Comparison of ENCODE assay signal across 22 mouse cellular contexts in genomic region chr14:119306461-119306860, GRCm38 (mm10).
DNase-seq lines count a peak whose midpoint lies in the region; TF ChIP-seq lines count a peak whose summit lies in the region.
"Had no signal": no experiment of that assay in that cellular context is flagged by ENCODE, and none has a peak within 500 bp of the region (broad histone marks: within the 10 kb centered on the region; RNA-seq: fewer than 3 reads in every experiment).

No protein-coding gene starts in this region.

- no peak for TF ChIP-seq POLR2A in cerebellum, adult 2 months (IDR thresholded peaks at IDR 0.05; ENCODE audit: borderline replicate concordance, insufficient read depth, low read length)

- H3K27ac ChIP-seq in cerebellum, adult 2 months (ENCODE audit: insufficient read depth, low read length): no peak overlapping the region
- H3K27ac ChIP-seq: heart, embryonic 15.5 days; kidney, embryonic 15.5 days; limb, embryonic 15.5 days; liver, embryonic 14.5 days; midbrain, embryonic 10.5 days; neural tube, embryonic 12.5 days had no signal

- no peak for TF ChIP-seq CTCF in cerebellum, adult 2 months (IDR thresholded peaks at IDR 0.05; ENCODE audit: borderline replicate concordance, insufficient read depth, low read depth, low read length)

- WGBS in cerebellum, adult 2 months: 60% methylated on average over 3 of the region's 3 CpGs

- intact Hi-C loops in left cerebral cortex, postnatal 10 days (cut with DNase I): no loop called here

- peak; percentile 6 to 7 for DNase-seq in cerebellum, postnatal 14 days
- no peak for DNase-seq in cerebellum, adult 2 months
- peak; percentile 4 for DNase-seq in left cerebral cortex, adult 11 months (ENCODE audit: low spot score)
- no peak for DNase-seq in left cerebral cortex, postnatal 10 days (ENCODE audit: extremely low spot score in 1 of 2, low spot score in 2 of 2)
- peak; percentile 14 to 25 for DNase-seq in right cerebral cortex, adult 2 months (ENCODE audit: low spot score in 2 of 2)
- DNase-seq in right cerebral cortex, postnatal 25 days: no peak
- DNase-seq in gastrocnemius, adult 18-20 months (ENCODE audit: low spot score): no peak
- DNase-seq in spleen, postnatal 14 days (ENCODE audit: low spot score in 2 of 2): no peak
- DNase-seq: adrenal gland, adult 8-10 months; cerebellum, adult 9-10 months; gastrocnemius, postnatal 10 days; kidney, adult 18-20 months; kidney, postnatal 25 days; lung, adult 2 months had no signal

- no peak overlapping the region for H3K4me3 ChIP-seq in cerebellum, adult 2 months (replicated peaks; ENCODE audit: insufficient read depth, low read depth, low read length)
- H3K4me3 ChIP-seq: erythroblast, embryonic 14.5 days; heart, embryonic 15.5 days; kidney, embryonic 15.5 days; limb, embryonic 15.5 days; midbrain, embryonic 10.5 days; myocyte; neural tube, embryonic 12.5 days had no signal

- H3K27me3 ChIP-seq in cerebellum, adult 2 months (ENCODE audit: control insufficient read depth, insufficient read depth, low read length): no peaks in the 10 kb centered on the region
- H3K27me3 ChIP-seq: heart, embryonic 15.5 days; kidney, embryonic 15.5 days; limb, embryonic 15.5 days; neural tube, embryonic 12.5 days had no signal

- H3K4me1 ChIP-seq in cerebellum, adult 2 months (ENCODE audit: control insufficient read depth, insufficient read depth, low read length): no peaks in the 10 kb centered on the region
- H3K4me1 ChIP-seq: heart, embryonic 15.5 days; kidney, embryonic 15.5 days; limb, embryonic 15.5 days; midbrain, embryonic 10.5 days; neural tube, embryonic 12.5 days had no signal

Comparison
In these comparisons a context has a peak if more than half of its experiments do, and no peak if none do; other contexts are left out.
1. DNase-seq: peak in cerebellum, postnatal 14 days (2 of 2), left cerebral cortex, adult 11 months (single experiment) and right cerebral cortex, adult 2 months (2 of 2); none in cerebellum, adult 2 months (0 of 2), left cerebral cortex, postnatal 10 days (0 of 2), right cerebral cortex, postnatal 25 days (single experiment), gastrocnemius, adult 18-20 months (single experiment) and spleen, postnatal 14 days (0 of 2).